Mouse (Mus musculus): Measurements from ENCODE around the gene Gm10715. TPM values are rescaled to one million over a fixed set of nuclear protein-coding genes. Genes with fewer than 3 reads are reported as not detected.
"Not testable (repeated sequence)": the region's sequence is repeated elsewhere in the genome, so short reads cannot be mapped to it uniquely, and the experiment has no call there.

The Gm10715 gene
- polyA plus RNA-seq, 1 experiment from 2014 or later = not detected

DNA sequence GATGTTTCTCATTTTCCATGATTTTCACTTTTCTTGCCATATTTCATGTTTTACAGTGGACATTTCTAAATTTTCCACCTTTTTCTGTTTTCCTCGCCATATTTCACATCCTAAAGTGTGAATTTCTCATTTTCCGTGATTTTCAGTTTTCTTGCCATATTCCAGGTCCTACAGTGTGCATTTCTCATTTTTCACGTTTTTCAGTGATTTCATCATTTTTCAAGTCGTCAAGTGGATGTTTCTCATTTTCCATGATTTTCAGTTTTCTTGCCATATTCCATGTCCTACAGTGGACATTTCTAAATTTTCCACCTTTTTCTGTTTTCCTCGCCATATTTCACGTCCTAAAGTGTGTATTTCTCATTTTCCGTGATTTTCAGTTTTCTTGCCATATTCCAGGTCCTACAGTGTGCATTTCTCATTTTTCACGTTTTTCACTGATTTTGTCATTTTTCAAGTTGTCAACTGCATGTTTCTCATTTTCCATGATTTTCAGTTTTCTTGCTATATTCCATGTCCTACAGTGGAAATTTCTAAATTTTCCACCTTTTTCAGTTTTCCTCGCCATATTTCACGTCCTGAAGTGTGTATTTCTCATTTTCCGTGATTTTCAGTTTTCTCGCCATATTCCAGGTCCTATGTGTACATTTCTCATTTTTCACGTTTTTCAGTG is 13.2 kb upstream of the Gm10715 start, which contains the start of gene Gm10718:
Gene Gm10718 (plus strand): TSS at position 236 of the 673 bp plus-strand sequence.
- H3K27me3 ChIP-seq (ENCODE audit: insufficient read depth, low read length); H3K27ac ChIP-seq; H3K36me3 ChIP-seq (ENCODE audit: insufficient read depth, low read length); ATAC-seq (replicated peaks; ENCODE audit: low FRiP score, low read depth); DNase-seq (ENCODE audit: low spot score); H3K4me2 ChIP-seq (ENCODE audit: low read length); H3K9ac ChIP-seq (ENCODE audit: low read depth, low read length); H3K4me3 ChIP-seq (replicated peaks; ENCODE audit: low read depth, low read length); H3K9me3 ChIP-seq (replicated peaks; ENCODE audit: low read length); H3K4me1 ChIP-seq (replicated peaks; ENCODE audit: insufficient read depth, low read length): not testable (repeated sequence)
- 74% methylated on average over 9 of the region's 13 CpGs for WGBS

DNA sequence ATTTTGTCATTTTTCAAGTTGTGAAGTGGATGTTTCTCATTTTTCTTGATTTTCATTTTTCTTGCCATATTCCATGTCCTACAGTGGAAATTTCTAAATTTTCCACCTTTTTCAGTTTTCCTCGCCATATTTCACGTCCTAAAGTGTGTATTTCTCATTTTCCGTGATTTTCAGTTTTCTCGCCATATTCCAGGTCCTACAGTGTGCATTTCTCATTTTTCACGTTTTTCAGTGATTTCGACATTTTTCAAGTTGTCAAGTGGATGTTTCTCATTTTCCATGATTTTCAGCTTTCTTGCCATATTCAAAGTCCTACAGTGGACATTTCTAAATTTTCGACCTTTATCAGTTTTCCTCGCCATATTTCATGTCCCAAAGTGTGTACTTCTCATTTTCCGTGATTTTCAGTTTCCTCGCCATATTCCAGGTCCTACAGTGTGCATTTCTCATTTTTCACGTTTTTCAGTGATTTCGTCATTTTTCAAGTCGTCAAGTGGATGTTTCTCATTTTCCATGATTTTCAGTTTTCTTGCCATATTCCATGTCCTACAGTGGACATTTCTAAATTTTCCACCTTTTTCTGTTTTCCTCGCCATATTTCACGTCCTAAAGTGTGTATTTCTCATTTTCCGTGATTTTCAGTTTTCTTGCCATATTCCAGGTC is 12.6 kb upstream of the Gm10715 start:
- 68% methylated on average over 15 of the region's 16 CpGs for WGBS
- H3K36me3 ChIP-seq (ENCODE audit: insufficient read depth, low read length); DNase-seq (ENCODE audit: low spot score); H3K4me2 ChIP-seq (ENCODE audit: low read length); H3K27ac ChIP-seq; H3K4me3 ChIP-seq (replicated peaks; ENCODE audit: low read depth, low read length); H3K9ac ChIP-seq (ENCODE audit: low read depth, low read length); ATAC-seq (replicated peaks; ENCODE audit: low FRiP score, low read depth); H3K9me3 ChIP-seq (replicated peaks; ENCODE audit: low read length); H3K27me3 ChIP-seq (ENCODE audit: insufficient read depth, low read length); H3K4me1 ChIP-seq (replicated peaks; ENCODE audit: insufficient read depth, low read length): not testable (repeated sequence)

DNA sequence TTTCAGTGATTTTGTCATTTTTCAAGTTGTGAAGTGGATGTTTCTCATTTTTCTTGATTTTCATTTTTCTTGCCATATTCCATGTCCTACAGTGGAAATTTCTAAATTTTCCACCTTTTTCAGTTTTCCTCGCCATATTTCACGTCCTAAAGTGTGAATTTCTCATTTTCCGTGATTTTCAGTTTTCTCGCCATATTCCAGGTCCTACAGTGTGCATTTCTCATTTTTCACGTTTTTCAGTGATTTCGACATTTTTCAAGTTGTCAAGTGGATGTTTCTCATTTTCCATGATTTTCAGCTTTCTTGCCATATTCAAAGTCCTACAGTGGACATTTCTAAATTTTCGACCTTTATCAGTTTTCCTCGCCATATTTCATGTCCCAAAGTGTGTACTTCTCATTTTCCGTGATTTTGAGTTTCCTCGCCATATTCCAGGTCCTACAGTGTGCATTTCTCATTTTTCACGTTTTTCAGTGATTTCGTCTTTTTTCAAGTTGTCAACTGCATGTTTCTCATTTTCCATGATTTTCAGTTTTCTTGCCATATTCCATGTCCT is 11.7 kb upstream of the Gm10715 start, which contains the start of gene Gm10717:
Gene Gm10717 (plus strand): TSS at position 506 of the 556 bp plus-strand sequence.
- not testable (repeated sequence) for DNase-seq (ENCODE audit: low spot score); H3K27me3 ChIP-seq (ENCODE audit: insufficient read depth, low read length); H3K9ac ChIP-seq (ENCODE audit: low read depth, low read length); H3K4me1 ChIP-seq (replicated peaks; ENCODE audit: insufficient read depth, low read length); H3K27ac ChIP-seq; H3K4me2 ChIP-seq (ENCODE audit: low read length); ATAC-seq (replicated peaks; ENCODE audit: low FRiP score, low read depth); H3K9me3 ChIP-seq (replicated peaks; ENCODE audit: low read length); H3K4me3 ChIP-seq (replicated peaks; ENCODE audit: low read depth, low read length); H3K36me3 ChIP-seq (ENCODE audit: insufficient read depth, low read length)
- 73% methylated on average over 12 of the region's 12 CpGs for WGBS

DNA sequence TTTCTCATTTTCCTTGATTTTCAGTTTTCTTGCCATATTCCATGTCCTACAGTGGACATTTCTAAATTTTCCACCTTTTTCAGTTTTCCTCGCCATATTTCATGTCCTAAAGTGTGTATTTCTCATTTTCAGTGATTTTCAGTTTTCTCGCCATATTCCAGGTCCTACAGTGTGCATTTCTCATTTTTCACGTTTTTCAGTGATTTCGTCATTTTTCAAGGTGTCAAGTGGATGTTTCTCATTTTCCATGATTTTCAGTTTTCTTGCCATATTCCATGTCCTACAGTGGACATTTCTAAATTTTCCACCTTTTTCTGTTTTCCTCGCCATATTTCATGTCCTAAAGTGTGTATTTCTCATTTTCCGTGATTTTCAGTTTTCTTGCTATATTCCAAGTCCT is 11.0 kb upstream of the Gm10715 start:
- H3K4me3 ChIP-seq (replicated peaks; ENCODE audit: low read depth, low read length); H3K27ac ChIP-seq; H3K4me1 ChIP-seq (replicated peaks; ENCODE audit: insufficient read depth, low read length); H3K27me3 ChIP-seq (ENCODE audit: insufficient read depth, low read length); H3K9me3 ChIP-seq (replicated peaks; ENCODE audit: low read length); H3K36me3 ChIP-seq (ENCODE audit: insufficient read depth, low read length); H3K9ac ChIP-seq (ENCODE audit: low read depth, low read length); DNase-seq (ENCODE audit: low spot score); H3K4me2 ChIP-seq (ENCODE audit: low read length); ATAC-seq (replicated peaks; ENCODE audit: low FRiP score, low read depth): not testable (repeated sequence)
- WGBS = 59% methylated on average over 4 of the region's 6 CpGs

DNA sequence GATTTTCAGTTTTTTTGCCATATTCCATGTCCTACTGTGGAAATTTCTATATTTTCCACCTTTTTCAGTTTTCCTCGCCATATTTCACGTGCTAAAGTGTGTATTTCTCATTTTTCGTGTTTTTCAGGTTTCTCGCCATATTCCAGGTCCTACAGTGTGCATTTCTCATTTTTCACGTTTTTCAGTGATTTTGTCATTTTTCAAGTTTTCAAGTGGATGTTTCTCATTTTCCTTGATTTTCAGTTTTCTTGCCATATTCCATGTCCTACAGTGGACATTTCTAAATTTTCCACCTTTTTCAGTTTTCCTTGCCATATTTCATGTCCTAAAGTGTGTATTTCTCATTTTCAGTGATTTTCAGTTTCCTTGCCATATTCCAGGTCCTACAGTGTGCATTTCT is 10.5 kb upstream of the Gm10715 start:
- ATAC-seq (replicated peaks; ENCODE audit: low FRiP score, low read depth); H3K9ac ChIP-seq (ENCODE audit: low read depth, low read length): not testable (repeated sequence)

DNA sequence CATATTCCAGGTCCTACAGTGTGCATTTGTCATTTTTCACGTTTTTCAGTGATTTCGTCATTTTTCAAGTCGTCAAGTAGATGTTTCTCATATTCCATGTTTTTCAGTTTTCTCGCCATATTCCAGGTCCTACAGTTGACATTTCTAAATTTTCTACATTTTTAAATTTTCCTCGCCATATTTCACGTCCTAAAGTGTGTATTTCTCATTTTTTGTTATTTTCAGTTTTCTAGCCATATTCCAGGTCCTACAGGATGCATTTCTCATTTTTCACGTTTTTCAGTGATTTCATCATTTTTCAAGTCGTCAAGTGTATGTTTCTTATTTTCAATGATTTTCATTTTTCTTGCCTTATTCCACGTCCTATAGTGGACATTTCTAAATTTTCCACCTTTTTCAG is 9.9 kb upstream of the Gm10715 start:
- H3K4me3 ChIP-seq (replicated peaks; ENCODE audit: low read depth, low read length); DNase-seq (ENCODE audit: low spot score); H3K4me1 ChIP-seq (replicated peaks; ENCODE audit: insufficient read depth, low read length); H3K27ac ChIP-seq; H3K4me2 ChIP-seq (ENCODE audit: low read length); H3K36me3 ChIP-seq (ENCODE audit: insufficient read depth, low read length); H3K9ac ChIP-seq (ENCODE audit: low read depth, low read length); H3K9me3 ChIP-seq (replicated peaks; ENCODE audit: low read length); H3K27me3 ChIP-seq (ENCODE audit: insufficient read depth, low read length); ATAC-seq (replicated peaks; ENCODE audit: low FRiP score, low read depth): not testable (repeated sequence)
- WGBS = 66% methylated on average over 9 of the region's 9 CpGs

More for the DNA sequence above, 10.5 kb upstream of the Gm10715 start:
- not testable (repeated sequence) for H3K36me3 ChIP-seq (ENCODE audit: insufficient read depth, low read length); H3K9me3 ChIP-seq (replicated peaks; ENCODE audit: low read length); H3K4me2 ChIP-seq (ENCODE audit: low read length); H3K4me3 ChIP-seq (replicated peaks; ENCODE audit: low read depth, low read length); DNase-seq (ENCODE audit: low spot score); H3K27ac ChIP-seq; H3K27me3 ChIP-seq (ENCODE audit: insufficient read depth, low read length); H3K4me1 ChIP-seq (replicated peaks; ENCODE audit: insufficient read depth, low read length)
- WGBS = 80% methylated on average over 5 of the region's 5 CpGs

DNA sequence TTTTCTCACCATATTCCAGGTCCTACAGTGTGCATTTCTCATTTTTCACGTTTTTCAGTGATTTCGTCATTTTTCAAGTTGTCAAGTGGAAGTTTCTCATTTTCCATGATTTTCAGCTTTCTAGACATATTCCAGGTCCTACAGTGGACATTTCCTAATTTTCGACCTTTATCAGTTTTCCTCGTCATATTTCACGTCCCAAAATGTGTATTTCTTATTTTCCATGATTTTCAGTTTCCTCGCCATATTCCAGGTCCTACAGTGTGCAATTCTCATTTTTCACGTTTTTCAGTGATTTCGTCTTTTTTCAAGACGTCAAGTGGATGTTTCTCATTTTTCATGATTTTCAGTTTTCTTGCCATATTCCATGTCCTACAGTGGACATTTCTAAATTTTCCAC is 9.5 kb upstream of the Gm10715 start:
- not testable (repeated sequence) for H3K9me3 ChIP-seq (replicated peaks; ENCODE audit: low read length); ATAC-seq (replicated peaks; ENCODE audit: low FRiP score, low read depth); H3K4me2 ChIP-seq (ENCODE audit: low read length); H3K4me1 ChIP-seq (replicated peaks; ENCODE audit: insufficient read depth, low read length); H3K9ac ChIP-seq (ENCODE audit: low read depth, low read length); H3K4me3 ChIP-seq (replicated peaks; ENCODE audit: low read depth, low read length); H3K36me3 ChIP-seq (ENCODE audit: insufficient read depth, low read length); H3K27ac ChIP-seq; H3K27me3 ChIP-seq (ENCODE audit: insufficient read depth, low read length)
- 71% methylated on average over 9 of the region's 9 CpGs for WGBS
- DNase-seq (ENCODE audit: low spot score) = peak; percentile 38

DNA sequence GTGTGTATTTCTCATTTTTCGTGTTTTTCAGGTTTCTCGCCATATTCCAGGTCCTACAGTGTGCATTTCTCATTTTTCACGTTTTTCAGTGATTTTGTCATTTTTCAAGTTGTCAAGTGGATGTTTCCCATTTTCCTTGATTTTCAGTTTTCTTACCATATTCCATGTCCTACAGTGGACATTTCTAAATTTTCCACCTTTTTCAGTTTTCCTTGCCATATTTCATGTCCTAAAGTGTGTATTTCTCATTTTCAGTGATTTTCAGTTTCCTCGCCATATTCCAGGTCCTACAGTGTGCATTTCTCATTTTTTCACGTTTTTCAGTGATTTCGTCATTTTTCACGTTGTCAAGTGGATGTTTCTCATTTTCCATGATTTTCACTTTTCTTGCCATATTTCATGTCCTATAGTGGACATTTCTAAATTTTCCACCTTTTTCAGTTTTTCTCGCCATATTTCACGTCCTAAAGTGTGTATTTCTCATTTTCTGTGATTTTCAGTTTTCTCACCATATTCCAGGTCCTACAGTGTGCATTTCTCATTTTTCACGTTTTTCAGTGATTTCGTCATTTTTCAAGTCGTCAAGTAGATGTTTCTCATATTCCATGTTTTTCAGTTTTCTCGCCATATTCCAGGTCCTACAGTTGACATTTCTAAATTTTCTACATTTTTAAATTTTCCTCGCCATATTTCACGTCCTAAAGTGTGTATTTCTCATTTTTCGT is 7.2 kb upstream of the Gm10715 start:
- not testable (repeated sequence) for H3K36me3 ChIP-seq (ENCODE audit: insufficient read depth, low read length); H3K27me3 ChIP-seq (ENCODE audit: insufficient read depth, low read length); H3K4me1 ChIP-seq (replicated peaks; ENCODE audit: insufficient read depth, low read length); H3K9me3 ChIP-seq (replicated peaks; ENCODE audit: low read length); ATAC-seq (replicated peaks; ENCODE audit: low FRiP score, low read depth); H3K27ac ChIP-seq; H3K4me3 ChIP-seq (replicated peaks; ENCODE audit: low read depth, low read length); DNase-seq (ENCODE audit: low spot score); H3K4me2 ChIP-seq (ENCODE audit: low read length); H3K9ac ChIP-seq (ENCODE audit: low read depth, low read length)
- 65% methylated on average over 12 of the region's 16 CpGs for WGBS
